Mouse (Mus musculus) C2C12 (cell line): ENCODE data around the gene Cxcr4. TPM values are rescaled to one million over a fixed set of nuclear protein-coding genes. Genes with fewer than 3 reads are reported as not detected.

Experiments used
- H3K27me3 ChIP-seq: one replicate; pipeline ENCODE4 v1.6.1; 2011; ENCODE audit not compliant: control insufficient read depth, insufficient read depth, insufficient read length
- H3K36me3 ChIP-seq: one replicate; pipeline ENCODE4 v1.6.1; 2011; ENCODE audit not compliant: control insufficient read depth, insufficient read depth
- H3K4me3 ChIP-seq: one replicate; pipeline ENCODE4 v1.5.1; 2011; ENCODE audit warnings: mild to moderate bottlenecking, control low read depth; ENCODE audit not compliant: poor library complexity, insufficient read depth, severe bottlenecking
- H3K79me2 ChIP-seq: one replicate; pipeline ENCODE4 v1.6.1; 2011; ENCODE audit not compliant: control insufficient read depth, insufficient read depth
- H3K79me3 ChIP-seq: one replicate; pipeline ENCODE4 v1.6.1; 2011; ENCODE audit warnings: low read depth, control low read depth
- H3ac ChIP-seq: one replicate; pipeline ENCODE3; 2011; ENCODE audit warnings: low read depth; ENCODE audit not compliant: control insufficient read depth, insufficient read length
- CEBPB ChIP-seq: IDR thresholded peaks from one replicate; pipeline ENCODE4 v1.6.1; 2011; ENCODE audit warnings: low read depth, mild to moderate bottlenecking, control low read depth, moderate library complexity
- CTCF ChIP-seq: IDR thresholded peaks from one replicate; pipeline ENCODE4 v1.5.1; 2011; ENCODE audit not compliant: control insufficient read depth, insufficient read depth, insufficient read length
- FOSL1 ChIP-seq: IDR thresholded peaks from one replicate; pipeline ENCODE4 v1.8.0; 2011; ENCODE audit warnings: mild to moderate bottlenecking, low read length; ENCODE audit not compliant: poor library complexity, insufficient read depth, severe bottlenecking
- MAX ChIP-seq: IDR thresholded peaks from one replicate; pipeline ENCODE4 v1.6.1; 2011; ENCODE audit warnings: mild to moderate bottlenecking, control low read depth
- MYOD1 ChIP-seq: IDR thresholded peaks from one replicate; pipeline ENCODE4 v1.6.1; 2011; ENCODE audit warnings: low read depth; ENCODE audit not compliant: control insufficient read depth, insufficient read length
- MYOG ChIP-seq: IDR thresholded peaks from one replicate; pipeline ENCODE4 v1.6.1; 2011; ENCODE audit not compliant: control insufficient read depth, insufficient read length; ENCODE audit errors: extremely low read depth
- USF1 ChIP-seq: IDR thresholded peaks from one replicate; pipeline ENCODE4 v1.6.1; 2011; ENCODE audit warnings: low read depth, mild to moderate bottlenecking, control low read depth, moderate library complexity
- polyA plus RNA-seq: library from polyadenylated mRNA; unstranded; fragments of >200 nt; fragmentation: generic; extraction: Trizol; gene quantifications from one replicate; pipeline ENCODE4 v1.2.1, GENCODE M21; 2012; ENCODE audit warnings: missing spikeins

Gene Cxcr4
- polyA plus RNA-seq, 1 experiment = 27.5 TPM

DNA sequence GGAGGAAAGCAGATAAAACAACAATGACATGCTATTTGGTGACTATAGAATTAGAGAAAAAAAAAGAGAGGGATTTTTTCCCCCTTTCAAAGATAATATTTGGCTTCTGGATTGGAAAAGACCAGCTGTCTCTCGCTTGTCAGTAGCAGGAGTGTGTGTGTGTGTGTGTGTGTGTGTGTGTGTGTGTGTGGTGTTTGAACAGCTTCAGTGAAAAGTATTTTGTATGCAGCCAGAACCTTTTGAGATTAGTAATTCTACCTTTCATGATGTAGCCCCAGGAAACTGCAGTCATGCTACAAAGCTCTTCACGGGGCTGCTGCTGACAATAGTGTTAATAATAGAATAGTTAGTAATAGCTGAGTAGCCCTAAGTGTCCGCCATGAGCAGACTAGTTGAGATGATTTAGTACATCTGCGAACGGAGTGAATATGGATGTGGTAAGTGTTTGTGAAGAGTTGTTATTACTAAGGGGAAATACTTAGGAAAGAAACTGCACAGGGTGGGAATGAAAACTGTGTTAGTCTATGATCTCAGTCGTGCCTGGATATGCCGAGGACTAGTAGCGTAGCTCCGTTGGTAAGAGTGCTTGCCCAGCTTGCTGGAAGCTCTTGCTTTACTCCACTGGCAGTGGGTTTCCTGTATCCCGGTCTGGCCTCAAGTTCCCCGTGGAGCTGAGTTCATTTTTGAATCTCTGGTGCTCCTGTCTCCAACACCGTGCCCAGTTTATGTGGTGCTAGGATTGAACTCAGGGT is 2.4 kb upstream of the Cxcr4 start:
- no peaks in the 10 kb centered on the region for H3K36me3 ChIP-seq
- H3ac ChIP-seq = no peak overlapping the region
- no peaks in the 10 kb centered on the region for H3K27me3 ChIP-seq
- no peak overlapping the region for H3K4me3 ChIP-seq
- peaks cover 5% of the 10 kb centered on the region for H3K79me2 ChIP-seq
- TF ChIP-seq MYOD1 = no peak
- TF ChIP-seq USF1 = no peak
- no peak for TF ChIP-seq FOSL1
- no peak for TF ChIP-seq MYOG
- no peak for TF ChIP-seq CEBPB
- no peak for TF ChIP-seq MAX
- TF ChIP-seq CTCF = no peak
- no peaks in the 10 kb centered on the region for H3K79me3 ChIP-seq

DNA sequence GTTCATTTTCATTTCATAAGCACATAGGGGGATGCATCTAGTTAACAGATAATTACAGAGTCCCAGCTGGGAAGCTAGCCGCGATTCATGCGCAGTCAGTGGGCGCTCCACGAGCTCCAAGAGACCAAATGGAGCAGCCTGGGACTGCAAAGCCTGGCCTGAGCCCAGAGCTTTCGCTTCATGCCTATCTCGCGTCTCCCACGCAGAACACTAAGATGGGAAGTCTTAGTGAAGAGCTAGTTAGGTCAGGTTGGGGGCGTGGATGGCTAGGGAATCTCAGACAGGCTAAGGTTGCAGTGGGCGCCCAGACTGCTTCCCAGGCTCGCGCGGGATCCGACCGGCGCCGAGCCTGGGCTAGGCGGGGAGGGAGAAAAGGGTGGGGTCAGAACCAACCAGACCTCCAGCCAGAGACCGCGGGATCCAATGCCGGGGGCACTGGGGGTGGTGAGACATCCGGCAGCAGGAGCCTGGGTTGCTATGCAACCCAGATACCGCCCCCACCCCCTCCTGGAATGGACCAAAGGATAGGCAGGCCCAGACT is 938 bp upstream of the Cxcr4 start:
- no peaks in the 10 kb centered on the region for H3K27me3 ChIP-seq

DNA sequence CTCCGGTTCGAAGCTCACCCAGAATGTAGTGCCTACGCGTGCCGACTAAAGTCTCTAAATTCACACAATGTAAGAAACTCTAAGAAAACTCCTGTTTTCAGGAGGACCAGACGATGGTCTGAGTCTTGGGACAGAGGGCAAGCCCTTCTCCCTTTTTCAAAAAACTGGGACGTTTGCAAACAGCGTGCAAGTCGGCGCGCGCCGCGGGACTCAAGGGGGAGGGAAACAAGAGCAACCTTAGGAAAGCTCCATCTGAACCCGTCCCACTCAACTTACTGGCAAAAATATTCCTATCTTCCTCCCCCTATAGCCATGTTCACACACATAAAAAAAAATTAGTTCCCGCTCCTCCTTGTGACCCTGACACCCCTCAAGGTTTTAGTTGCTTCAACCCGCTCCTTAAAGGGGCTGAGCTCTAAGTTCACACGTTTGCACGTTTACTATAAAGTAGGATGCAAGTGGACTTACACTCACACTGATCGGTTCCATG is 327 bp downstream of the Cxcr4 start:
- peak overlapping the region; percentile 38 for H3K4me3 ChIP-seq
- peaks cover 5% of the 10 kb centered on the region for H3K79me2 ChIP-seq
- H3K79me3 ChIP-seq = no peaks in the 10 kb centered on the region
- no peaks in the 10 kb centered on the region for H3K27me3 ChIP-seq
- H3ac ChIP-seq = peak overlapping the region; percentile 43
- H3K36me3 ChIP-seq = no peaks in the 10 kb centered on the region
- TF ChIP-seq MYOG (no peak), FOSL1 (no peak), MAX (peak; percentile 20), CTCF (no peak)

More for the DNA sequence above, 938 bp upstream of the Cxcr4 start:
- H3K79me3 ChIP-seq = no peaks in the 10 kb centered on the region
- H3ac ChIP-seq = peak overlapping the region; percentile 64
- peak overlapping the region; percentile 0 for H3K4me3 ChIP-seq
- H3K36me3 ChIP-seq = no peaks in the 10 kb centered on the region
- TF ChIP-seq USF1 = no peak
- TF ChIP-seq CEBPB = no peak
- TF ChIP-seq MYOG = no peak
- TF ChIP-seq FOSL1 = no peak
- no peak for TF ChIP-seq MAX
- no peak for TF ChIP-seq MYOD1
- no peak for TF ChIP-seq CTCF
- H3K79me2 ChIP-seq = peaks cover 5% of the 10 kb centered on the region

DNA sequence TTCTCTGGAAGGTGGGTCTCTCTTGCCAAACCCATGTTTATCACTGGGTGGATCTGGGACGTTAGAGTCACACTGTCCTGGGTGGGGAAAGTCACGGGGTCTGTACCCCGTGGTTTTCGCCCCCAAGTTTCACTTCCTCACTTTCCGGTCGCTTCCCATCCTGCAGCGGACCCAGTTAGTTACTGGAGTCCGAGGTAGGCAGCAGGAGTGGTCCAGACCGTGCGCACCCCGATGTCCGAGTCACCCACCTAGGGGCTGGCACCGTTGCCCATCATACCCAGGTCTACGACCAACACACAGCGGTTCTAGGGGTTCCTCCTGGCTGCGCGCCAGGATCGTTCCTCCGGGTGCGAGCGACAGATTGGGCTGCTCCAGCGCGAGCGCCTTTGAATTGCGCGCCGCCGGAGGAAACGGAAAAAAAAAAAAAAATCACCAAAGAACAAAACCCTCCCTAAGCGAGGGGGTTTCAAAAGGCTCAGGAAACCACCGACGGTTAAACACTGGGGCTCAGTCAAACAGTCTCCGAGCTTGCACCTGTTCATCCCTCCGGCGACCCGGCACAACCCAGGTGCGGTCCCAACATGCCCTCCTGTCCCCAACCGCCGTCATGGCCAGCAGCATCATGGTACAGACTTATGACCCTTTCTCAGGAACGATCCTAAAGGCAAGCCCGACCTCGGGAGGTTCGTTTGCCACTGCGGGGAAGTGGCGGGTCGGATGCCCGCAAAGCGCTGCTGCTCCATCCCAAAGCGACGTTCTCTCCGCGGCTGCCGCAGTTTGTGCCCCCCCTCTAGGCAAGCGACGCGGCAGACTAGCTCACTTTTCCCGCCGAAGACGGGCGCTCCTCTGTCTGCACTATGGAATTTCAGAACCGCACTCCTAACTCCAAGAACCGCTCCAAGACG is 1.0 kb downstream of the Cxcr4 start:
- no peaks in the 10 kb centered on the region for H3K27me3 ChIP-seq
- TF ChIP-seq CTCF = no peak
- no peak for TF ChIP-seq CEBPB
- no peak for TF ChIP-seq USF1
- TF ChIP-seq MAX = no peak
- TF ChIP-seq FOSL1 = no peak
- no peak for TF ChIP-seq MYOG
- TF ChIP-seq MYOD1 = no peak

DNA sequence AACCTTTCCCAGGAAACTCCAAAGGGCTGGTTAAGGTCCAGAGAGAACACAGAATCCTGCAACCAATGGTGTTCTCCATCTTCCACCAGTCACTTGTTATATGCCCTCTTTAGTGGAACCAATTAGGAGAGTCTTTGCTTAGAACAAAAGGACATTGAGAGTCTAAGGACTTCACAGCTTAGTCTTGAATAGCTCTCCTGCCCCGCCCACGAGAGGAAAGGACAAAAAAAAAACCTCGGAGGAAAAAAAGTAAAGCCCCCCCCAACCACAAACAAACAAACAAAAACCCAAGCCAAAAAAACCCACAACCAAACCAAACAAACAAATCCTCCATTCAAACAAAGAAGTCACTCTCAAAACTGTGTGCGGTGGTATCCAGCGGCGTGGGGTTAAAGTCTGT is 2.1 kb downstream of the Cxcr4 start:
- Histone ChIP-seq H3K79me2 (peaks cover 5% of the 10 kb centered on the region), H3K36me3 (no peaks in the 10 kb centered on the region), H3ac (no peak overlapping the region), H3K27me3 (no peaks in the 10 kb centered on the region), H3K4me3 (no peak overlapping the region), H3K79me3 (no peaks in the 10 kb centered on the region)
- no peak for TF ChIP-seq FOSL1
- no peak for TF ChIP-seq CTCF
- no peak for TF ChIP-seq CEBPB
- TF ChIP-seq USF1 = no peak
- no peak for TF ChIP-seq MAX
- TF ChIP-seq MYOD1 = no peak
- no peak for TF ChIP-seq MYOG

More for the DNA sequence above, 1.0 kb downstream of the Cxcr4 start:
- Histone ChIP-seq H3ac (peak overlapping the region; percentile 59), H3K79me3 (no peaks in the 10 kb centered on the region), H3K36me3 (no peaks in the 10 kb centered on the region), H3K79me2 (peaks cover 5% of the 10 kb centered on the region), H3K4me3 (peak overlapping the region; percentile 38)
